Mouse (Mus musculus): ENCODE measurements around the gene Syn2.

Syn2 gene

GRCm38 (mm10) chr6:115134501-115135331, at the start of gene Syn2:
Syn2 (plus strand) TSS chr6:115134902.
- peak; percentile 62 for DNase-seq (ENCODE audit: low spot score)

GRCm38 (mm10) chr6:115085274-115085841, 49.3 kb upstream of the Syn2 start:
- no peak for DNase-seq (ENCODE audit: low spot score)

- DNase-seq (ENCODE audit: low spot score) = no peak
These were observed 46.2 kb upstream of the Syn2 start for GRCm38 (mm10) chr6:115088314-115089106.

GRCm38 (mm10) chr6:115091737-115092136, 43.0 kb upstream of the Syn2 start:
- DNase-seq (ENCODE audit: low spot score) = no peak

DNA sequence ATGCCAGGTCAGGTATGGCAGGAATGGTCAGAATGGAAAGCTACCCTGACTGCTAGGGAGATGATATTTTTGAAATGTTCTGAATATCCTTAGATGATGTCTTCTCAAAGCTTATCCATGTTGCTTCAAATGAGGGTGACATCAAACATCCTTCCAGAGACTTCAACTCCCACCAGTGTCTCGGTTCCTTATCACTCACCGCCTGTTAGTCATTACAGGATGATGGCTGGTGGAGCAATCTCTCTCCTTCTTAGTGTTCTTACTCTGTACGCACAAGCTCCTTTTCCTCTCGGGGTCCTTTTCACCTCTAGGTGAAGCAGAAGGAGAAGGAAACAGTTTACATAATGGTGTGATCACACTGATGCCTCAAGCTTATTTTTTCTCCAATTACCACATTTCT, 32.2 kb upstream of the Syn2 start:
- no peak for DNase-seq (ENCODE audit: low spot score)

- no peak for DNase-seq (ENCODE audit: low spot score)
These were observed 23.3 kb upstream of the Syn2 start for GRCm38 (mm10) chr6:115111426-115111825.

- DNase-seq (ENCODE audit: low spot score) = no peak
These were observed 12.5 kb upstream of the Syn2 start for GRCm38 (mm10) chr6:115122181-115122580.

- no peak for DNase-seq (ENCODE audit: low spot score)
These were observed 11.2 kb upstream of the Syn2 start for GRCm38 (mm10) chr6:115123262-115124201.

GRCm38 (mm10) chr6:115124675-115125357, 9.9 kb upstream of the Syn2 start:
- DNase-seq (ENCODE audit: low spot score) = no peak

GRCm38 (mm10) chr6:115125358-115125720, 9.4 kb upstream of the Syn2 start:
- no peak for DNase-seq (ENCODE audit: low spot score)

DNA sequence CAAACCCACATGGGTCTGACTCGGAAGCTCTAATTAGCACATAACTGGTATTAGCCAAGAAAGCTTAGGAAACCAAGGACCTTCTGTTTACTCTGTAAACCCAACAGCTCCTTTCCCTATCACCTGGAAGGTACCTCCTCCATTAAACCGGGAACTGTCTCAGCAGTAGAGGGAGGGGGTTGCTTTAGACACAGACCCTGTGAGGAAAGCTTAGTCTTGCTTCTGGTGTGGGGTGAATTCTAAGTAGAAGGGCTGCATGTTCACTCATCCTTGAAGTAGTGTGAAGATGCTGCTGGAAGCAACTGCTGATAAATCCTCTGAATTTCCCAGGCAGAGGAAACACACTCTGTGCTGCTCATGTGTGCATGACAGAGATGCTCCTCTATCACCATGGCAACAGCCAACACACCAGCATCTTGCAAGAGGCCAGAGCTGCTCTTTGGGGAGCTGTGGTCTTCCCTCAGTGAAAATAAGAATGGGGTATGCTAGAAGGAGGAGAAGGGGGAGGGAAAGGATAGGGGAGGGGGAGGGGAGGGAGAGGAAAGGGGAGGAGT, 8.4 kb upstream of the Syn2 start:
- no peak for DNase-seq (ENCODE audit: low spot score)

DNA sequence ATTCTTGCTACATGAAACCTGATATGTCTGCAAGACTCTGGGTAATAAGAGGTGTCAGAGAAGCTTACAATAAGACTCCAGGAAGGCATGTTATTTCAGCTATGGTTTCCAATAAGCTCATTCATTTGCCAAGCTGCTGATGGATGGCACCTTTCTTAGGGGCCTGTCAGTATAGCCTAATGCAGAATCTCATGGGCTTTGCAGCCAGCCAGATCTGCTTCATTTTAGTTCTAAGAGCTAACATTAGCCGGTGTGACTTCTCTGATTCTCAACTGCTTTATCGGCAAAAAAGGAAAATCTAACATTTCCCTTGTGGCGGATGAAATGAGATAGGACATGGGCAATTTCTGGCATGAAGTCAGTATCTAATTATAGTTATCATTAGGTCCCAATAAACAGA, 7.9 kb upstream of the Syn2 start:
- DNase-seq (ENCODE audit: low spot score) = no peak

DNA sequence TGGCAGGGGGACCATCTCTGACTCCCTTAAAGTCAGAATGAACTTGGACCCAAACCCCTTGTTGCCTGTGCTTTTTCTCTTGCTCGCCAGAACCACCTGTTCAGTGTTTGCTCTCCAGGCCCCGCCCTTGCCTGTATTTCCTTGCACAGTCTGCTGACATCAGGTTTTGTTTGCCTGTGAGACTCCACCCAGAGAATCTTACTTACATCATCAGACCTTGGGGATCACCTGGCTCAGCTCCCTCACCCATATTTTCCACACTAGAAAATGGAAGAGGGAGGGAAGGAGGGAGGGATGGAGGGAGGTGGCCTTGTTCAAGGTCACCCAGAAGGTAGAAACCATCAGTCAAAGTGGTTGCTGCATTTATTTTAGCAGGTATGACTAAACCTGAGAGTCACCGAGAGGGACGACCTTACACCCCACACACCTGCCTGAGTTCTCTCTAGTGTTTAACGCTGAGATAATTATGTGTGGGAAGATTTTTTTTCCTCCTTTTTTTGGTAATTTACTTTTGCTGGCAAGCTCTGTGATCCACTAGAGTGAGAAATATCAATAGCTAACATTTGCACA, 7.4 kb upstream of the Syn2 start:
- DNase-seq (ENCODE audit: low spot score) = no peak

GRCm38 (mm10) chr6:115135332-115135649, 589 bp downstream of the Syn2 start:
- DNase-seq (ENCODE audit: low spot score) = peak; percentile 3

GRCm38 (mm10) chr6:115136156-115136555, 1.5 kb downstream of the Syn2 start:
- DNase-seq (ENCODE audit: low spot score) = no peak

GRCm38 (mm10) chr6:115141446-115141845, 6.7 kb downstream of the Syn2 start:
- no peak for DNase-seq (ENCODE audit: low spot score)

- no peak for DNase-seq (ENCODE audit: low spot score)
These were observed 26.5 kb downstream of the Syn2 start for GRCm38 (mm10) chr6:115161175-115161574.

GRCm38 (mm10) chr6:115165863-115166470, 31.3 kb downstream of the Syn2 start:
- no peak for DNase-seq (ENCODE audit: low spot score)

DNA sequence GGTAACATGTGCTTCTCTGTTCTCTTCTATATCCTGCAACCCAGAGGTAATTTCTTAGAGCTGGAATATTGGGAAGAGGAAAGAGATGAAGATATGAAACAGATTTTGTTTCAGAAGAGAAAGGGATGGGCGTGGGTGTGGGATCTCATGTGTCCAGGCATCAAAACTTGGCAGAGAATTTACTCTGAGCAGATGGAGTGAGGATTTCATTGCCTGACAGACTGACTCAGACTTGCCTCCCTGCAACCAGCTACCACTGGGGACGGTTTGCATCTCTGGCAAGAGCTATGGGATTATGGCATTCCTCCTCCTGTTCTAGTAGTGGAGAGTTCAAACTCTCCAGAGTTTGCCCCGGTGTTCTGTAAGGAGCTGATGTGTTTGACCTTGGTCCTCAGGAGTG, 34.2 kb downstream of the Syn2 start:
- DNase-seq (ENCODE audit: low spot score) = no peak

GRCm38 (mm10) chr6:115169518-115169917, 34.8 kb downstream of the Syn2 start:
- no peak for DNase-seq (ENCODE audit: low spot score)
